Mouse (Mus musculus) C2C12 (cell line): ENCODE data around the gene Epsti1. TPM values are rescaled to one million over a fixed set of nuclear protein-coding genes. Genes with fewer than 3 reads are reported as not detected.

Experiments used
- H3K27me3 ChIP-seq: one replicate; pipeline ENCODE4 v1.6.1; 2011; ENCODE audit not compliant: control insufficient read depth, insufficient read depth, insufficient read length
- H3K36me3 ChIP-seq: one replicate; pipeline ENCODE4 v1.6.1; 2011; ENCODE audit not compliant: control insufficient read depth, insufficient read depth
- H3K4me3 ChIP-seq: one replicate; pipeline ENCODE4 v1.5.1; 2011; ENCODE audit warnings: mild to moderate bottlenecking, control low read depth; ENCODE audit not compliant: poor library complexity, insufficient read depth, severe bottlenecking
- H3K79me2 ChIP-seq: one replicate; pipeline ENCODE4 v1.6.1; 2011; ENCODE audit not compliant: control insufficient read depth, insufficient read depth
- H3K79me3 ChIP-seq: one replicate; pipeline ENCODE4 v1.6.1; 2011; ENCODE audit warnings: low read depth, control low read depth
- H3ac ChIP-seq: one replicate; pipeline ENCODE3; 2011; ENCODE audit warnings: low read depth; ENCODE audit not compliant: control insufficient read depth, insufficient read length
- CEBPB ChIP-seq: IDR thresholded peaks from one replicate; pipeline ENCODE4 v1.6.1; 2011; ENCODE audit warnings: low read depth, mild to moderate bottlenecking, control low read depth, moderate library complexity
- CTCF ChIP-seq: IDR thresholded peaks from one replicate; pipeline ENCODE4 v1.5.1; 2011; ENCODE audit not compliant: control insufficient read depth, insufficient read depth, insufficient read length
- FOSL1 ChIP-seq: IDR thresholded peaks from one replicate; pipeline ENCODE4 v1.8.0; 2011; ENCODE audit warnings: mild to moderate bottlenecking, low read length; ENCODE audit not compliant: poor library complexity, insufficient read depth, severe bottlenecking
- MAX ChIP-seq: IDR thresholded peaks from one replicate; pipeline ENCODE4 v1.6.1; 2011; ENCODE audit warnings: mild to moderate bottlenecking, control low read depth
- MYOD1 ChIP-seq: IDR thresholded peaks from one replicate; pipeline ENCODE4 v1.6.1; 2011; ENCODE audit warnings: low read depth; ENCODE audit not compliant: control insufficient read depth, insufficient read length
- MYOG ChIP-seq: IDR thresholded peaks from one replicate; pipeline ENCODE4 v1.6.1; 2011; ENCODE audit not compliant: control insufficient read depth, insufficient read length; ENCODE audit errors: extremely low read depth
- USF1 ChIP-seq: IDR thresholded peaks from one replicate; pipeline ENCODE4 v1.6.1; 2011; ENCODE audit warnings: low read depth, mild to moderate bottlenecking, control low read depth, moderate library complexity
- polyA plus RNA-seq: library from polyadenylated mRNA; unstranded; fragments of >200 nt; fragmentation: generic; extraction: Trizol; gene quantifications from one replicate; pipeline ENCODE4 v1.2.1, GENCODE M21; 2012; ENCODE audit warnings: missing spikeins

The Epsti1 gene
- polyA plus RNA-seq, 1 experiment = 0.11 TPM

DNA sequence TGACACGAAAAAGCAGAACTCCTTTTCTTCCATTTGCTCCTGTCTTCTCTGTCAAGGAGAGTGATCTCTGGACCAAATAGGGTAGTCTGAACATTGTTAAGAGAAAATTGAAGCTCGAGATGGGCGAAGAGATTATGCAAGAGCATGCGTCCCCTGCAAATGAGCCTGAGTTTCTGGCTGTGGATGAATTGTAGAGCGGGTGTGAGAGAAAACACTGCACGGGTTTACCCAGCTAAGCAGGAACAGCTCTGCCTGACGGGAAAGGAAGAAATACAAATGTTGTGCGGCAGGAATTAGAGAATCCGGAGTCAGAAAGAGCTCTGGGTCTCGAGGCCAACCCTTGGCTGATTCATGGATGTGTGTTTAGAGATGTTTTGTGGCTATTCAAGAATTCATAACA is 107.8 kb downstream of the Epsti1 start:
- no peaks in the 10 kb centered on the region for H3K27me3 ChIP-seq
- no peaks in the 10 kb centered on the region for H3K36me3 ChIP-seq
- H3ac ChIP-seq = no peak overlapping the region
- H3K79me2 ChIP-seq = no peaks in the 10 kb centered on the region
- no peak overlapping the region for H3K4me3 ChIP-seq
- H3K79me3 ChIP-seq = no peaks in the 10 kb centered on the region
- TF ChIP-seq USF1 (no peak), CTCF (no peak), MYOD1 (no peak), FOSL1 (no peak)

DNA sequence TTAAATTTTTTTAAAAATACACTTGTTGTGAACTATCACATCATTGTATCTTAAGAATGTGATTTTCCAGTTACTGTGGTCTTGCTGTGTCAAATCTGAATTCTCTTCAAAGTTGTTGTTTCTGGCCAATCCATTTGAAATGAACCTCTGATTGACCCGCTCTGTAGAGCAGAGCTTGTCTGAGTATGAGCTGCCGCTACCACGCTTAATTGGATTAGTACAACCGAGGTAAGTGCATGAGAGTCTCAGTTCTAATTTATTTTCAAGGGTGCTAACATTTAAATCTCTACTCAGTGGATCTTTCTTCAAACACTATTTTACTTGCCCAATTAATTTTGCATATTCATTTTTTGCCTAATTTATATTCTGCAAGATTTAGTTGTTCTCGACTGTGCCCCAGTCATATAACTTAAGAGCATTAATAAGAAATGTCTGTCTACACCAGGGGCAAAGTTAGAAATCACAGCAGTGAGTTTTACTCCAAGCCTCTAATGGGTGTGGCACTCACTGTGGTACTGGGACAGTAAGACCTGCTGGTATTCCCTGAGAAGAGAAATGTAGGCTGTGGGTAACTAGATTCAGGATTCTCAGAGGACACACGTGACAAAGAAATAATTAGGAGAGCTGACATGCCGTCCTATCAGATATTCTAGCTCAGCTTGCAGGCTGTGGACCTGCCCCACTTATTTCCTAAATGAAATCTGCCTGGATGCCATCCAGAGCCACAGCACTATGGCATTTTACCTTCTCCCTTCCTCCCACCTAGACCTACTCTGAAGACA is 111.7 kb downstream of the Epsti1 start:
- H3K79me3 ChIP-seq = no peaks in the 10 kb centered on the region
- no peaks in the 10 kb centered on the region for H3K36me3 ChIP-seq
- H3K79me2 ChIP-seq = no peaks in the 10 kb centered on the region
- no peak for TF ChIP-seq USF1
- TF ChIP-seq MYOG = no peak
- TF ChIP-seq FOSL1 = no peak
- TF ChIP-seq MYOD1 = no peak
- no peak for TF ChIP-seq CTCF
- TF ChIP-seq MAX = no peak
- H3K4me3 ChIP-seq = no peak overlapping the region
- H3ac ChIP-seq = no peak overlapping the region
- no peaks in the 10 kb centered on the region for H3K27me3 ChIP-seq

DNA sequence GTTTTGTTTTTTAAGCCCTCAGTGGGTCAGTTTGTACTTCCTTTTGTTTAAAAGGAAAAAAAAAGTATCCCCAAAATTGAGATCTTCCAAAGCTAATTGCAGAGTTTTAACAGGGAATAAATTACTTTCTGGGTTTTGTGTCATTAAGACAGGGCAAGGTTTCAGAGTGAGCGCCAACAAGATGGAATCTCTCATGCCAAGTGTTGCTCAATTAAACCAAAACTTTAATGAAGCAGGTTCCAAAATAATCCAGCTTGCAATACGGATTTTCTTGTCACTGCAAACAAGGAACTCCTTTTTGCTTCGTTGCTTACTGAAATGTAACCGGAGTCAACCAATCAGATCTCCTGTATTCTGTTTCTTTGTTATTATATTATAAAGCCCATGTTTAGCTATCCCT is 112.4 kb downstream of the Epsti1 start:
- H3K4me3 ChIP-seq = no peak overlapping the region
- H3K36me3 ChIP-seq = no peaks in the 10 kb centered on the region
- H3K79me3 ChIP-seq = no peaks in the 10 kb centered on the region
- H3K79me2 ChIP-seq = no peaks in the 10 kb centered on the region
- H3ac ChIP-seq = no peak overlapping the region
- no peaks in the 10 kb centered on the region for H3K27me3 ChIP-seq
- TF ChIP-seq MAX (no peak), FOSL1 (no peak), CEBPB (no peak), MYOG (no peak), MYOD1 (no peak), CTCF (no peak), USF1 (no peak)

- Histone ChIP-seq H3ac (no peak overlapping the region), H3K79me3 (no peaks in the 10 kb centered on the region), H3K27me3 (no peaks in the 10 kb centered on the region), H3K79me2 (no peaks in the 10 kb centered on the region), H3K36me3 (no peaks in the 10 kb centered on the region), H3K4me3 (no peak overlapping the region)
- TF ChIP-seq CEBPB (no peak), MYOG (no peak), MAX (no peak), CTCF (no peak), MYOD1 (peak; percentile 23), USF1 (no peak), FOSL1 (no peak)
Measured at GRCm38 (mm10) chr14:78019935-78020334, 115.9 kb downstream of the Epsti1 start.

DNA sequence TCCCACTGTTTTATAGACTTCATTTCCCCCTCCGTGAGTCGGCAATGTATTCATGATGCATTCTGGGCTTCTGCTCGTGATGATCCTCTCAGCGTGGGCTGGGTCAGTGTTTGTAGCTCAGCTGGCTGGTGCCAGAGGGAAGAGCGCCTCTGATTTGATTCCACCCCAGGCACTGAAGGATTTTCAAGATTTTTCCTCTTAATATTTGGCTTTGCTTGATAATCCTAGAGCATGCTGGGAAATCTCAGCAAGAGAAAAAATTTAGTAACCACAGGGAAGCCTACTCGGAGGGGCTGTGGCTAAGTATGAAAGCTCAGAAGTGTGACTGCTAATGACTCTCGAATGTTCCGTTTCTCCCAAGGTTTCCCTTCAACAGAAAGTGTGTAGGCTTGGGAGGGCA is 134.8 kb downstream of the Epsti1 start:
- TF ChIP-seq CEBPB (no peak), USF1 (no peak)
- Histone ChIP-seq H3ac (no peak overlapping the region), H3K4me3 (no peak overlapping the region), H3K79me3 (no peaks in the 10 kb centered on the region), H3K79me2 (no peaks in the 10 kb centered on the region), H3K36me3 (no peaks in the 10 kb centered on the region), H3K27me3 (no peaks in the 10 kb centered on the region)

DNA sequence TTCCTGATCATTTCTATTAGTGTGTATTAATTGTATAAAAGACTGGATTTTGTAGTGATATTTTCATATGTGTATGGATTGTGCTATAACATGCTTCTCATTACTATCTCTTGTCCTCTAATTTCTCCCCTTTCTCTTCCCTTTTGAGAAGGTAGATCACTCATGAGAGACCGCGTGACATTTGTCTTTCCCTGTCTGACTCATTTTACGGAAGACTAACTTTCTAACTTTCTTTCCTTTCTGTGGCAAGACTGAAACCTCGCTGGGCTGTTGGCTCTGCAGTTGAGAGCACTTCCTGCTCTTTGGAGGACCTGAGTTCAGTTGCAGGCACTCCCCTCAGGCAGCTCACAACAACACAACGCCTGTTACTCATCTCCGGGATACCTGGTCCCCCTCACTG is 136.6 kb downstream of the Epsti1 start:
- no peak overlapping the region for H3K4me3 ChIP-seq
- H3ac ChIP-seq = no peak overlapping the region
- no peaks in the 10 kb centered on the region for H3K79me3 ChIP-seq
- H3K27me3 ChIP-seq = no peaks in the 10 kb centered on the region
- no peaks in the 10 kb centered on the region for H3K79me2 ChIP-seq
- TF ChIP-seq CEBPB = no peak
- no peak for TF ChIP-seq USF1
- TF ChIP-seq CTCF = no peak
- TF ChIP-seq MYOG = no peak
- no peaks in the 10 kb centered on the region for H3K36me3 ChIP-seq
